Mouse (Mus musculus): ENCODE results near the gene 1110065P20Rik.
A peak's percentile ranks its signal among the peaks of the same experiment; 100 is the strongest.

1110065P20Rik gene

GRCm38 (mm10) chr4:124840998-124841397 lies 10.0 kb downstream of the 1110065P20Rik start:
- DNase-seq (ENCODE audit: low spot score): no peak

GRCm38 (mm10) chr4:124838035-124838700 lies 12.8 kb downstream of the 1110065P20Rik start:
- DNase-seq (ENCODE audit: low spot score): no peak

GRCm38 (mm10) chr4:124832796-124833195 lies 18.2 kb downstream of the 1110065P20Rik start:
- no peak for DNase-seq (ENCODE audit: low spot score)

GRCm38 (mm10) chr4:124829671-124830070 lies 21.3 kb downstream of the 1110065P20Rik start:
- no peak for DNase-seq (ENCODE audit: low spot score)

GRCm38 (mm10) chr4:124825371-124825965 lies 25.5 kb downstream of the 1110065P20Rik start:
- DNase-seq (ENCODE audit: low spot score): no peak

- no peak for DNase-seq (ENCODE audit: low spot score)
These were observed 26.0 kb downstream of the 1110065P20Rik start for GRCm38 (mm10) chr4:124824967-124825366.

GRCm38 (mm10) chr4:124818832-124819231 lies 32.2 kb downstream of the 1110065P20Rik start:
- no peak for DNase-seq (ENCODE audit: low spot score)

- DNase-seq (ENCODE audit: low spot score): no peak
These were observed 33.2 kb downstream of the 1110065P20Rik start for GRCm38 (mm10) chr4:124817803-124818202.

- peak; percentile 33 for DNase-seq (ENCODE audit: low spot score)
These were observed 35.1 kb downstream of the 1110065P20Rik start for GRCm38 (mm10) chr4:124815901-124816300.

GRCm38 (mm10) chr4:124811347-124811975 lies 39.5 kb downstream of the 1110065P20Rik start:
- no peak for DNase-seq (ENCODE audit: low spot score)

GRCm38 (mm10) chr4:124810056-124810455 lies 40.9 kb downstream of the 1110065P20Rik start:
- no peak for DNase-seq (ENCODE audit: low spot score)

GRCm38 (mm10) chr4:124809136-124809883 lies 41.7 kb downstream of the 1110065P20Rik start:
- DNase-seq (ENCODE audit: low spot score): no peak

- no peak for DNase-seq (ENCODE audit: low spot score)
These were observed 42.5 kb downstream of the 1110065P20Rik start for GRCm38 (mm10) chr4:124808511-124808910.

GRCm38 (mm10) chr4:124803406-124803805 lies 47.6 kb downstream of the 1110065P20Rik start:
- DNase-seq (ENCODE audit: low spot score): no peak

GRCm38 (mm10) chr4:124802309-124803260 lies 48.4 kb downstream of the 1110065P20Rik start:
- DNase-seq (ENCODE audit: low spot score): peak; percentile 96

GRCm38 (mm10) chr4:124801552-124802308 lies 49.3 kb downstream of the 1110065P20Rik start, which contains the start of gene Mtf1:
Mtf1 (plus strand) TSS chr4:124802104.
- DNase-seq (ENCODE audit: low spot score): peak; percentile 85

All from testis, postnatal 14 days (tissue).